Mouse (Mus musculus): ENCODE results near the gene Zfp553. TPM values are rescaled to one million over a fixed set of nuclear protein-coding genes. Genes with fewer than 3 reads are reported as not detected.
A peak's percentile ranks its signal among the peaks of the same experiment; 100 is the strongest.

Gene Zfp553
- polyA plus RNA-seq, 1 experiment from 2014 or later = 53.7 TPM

DNA sequence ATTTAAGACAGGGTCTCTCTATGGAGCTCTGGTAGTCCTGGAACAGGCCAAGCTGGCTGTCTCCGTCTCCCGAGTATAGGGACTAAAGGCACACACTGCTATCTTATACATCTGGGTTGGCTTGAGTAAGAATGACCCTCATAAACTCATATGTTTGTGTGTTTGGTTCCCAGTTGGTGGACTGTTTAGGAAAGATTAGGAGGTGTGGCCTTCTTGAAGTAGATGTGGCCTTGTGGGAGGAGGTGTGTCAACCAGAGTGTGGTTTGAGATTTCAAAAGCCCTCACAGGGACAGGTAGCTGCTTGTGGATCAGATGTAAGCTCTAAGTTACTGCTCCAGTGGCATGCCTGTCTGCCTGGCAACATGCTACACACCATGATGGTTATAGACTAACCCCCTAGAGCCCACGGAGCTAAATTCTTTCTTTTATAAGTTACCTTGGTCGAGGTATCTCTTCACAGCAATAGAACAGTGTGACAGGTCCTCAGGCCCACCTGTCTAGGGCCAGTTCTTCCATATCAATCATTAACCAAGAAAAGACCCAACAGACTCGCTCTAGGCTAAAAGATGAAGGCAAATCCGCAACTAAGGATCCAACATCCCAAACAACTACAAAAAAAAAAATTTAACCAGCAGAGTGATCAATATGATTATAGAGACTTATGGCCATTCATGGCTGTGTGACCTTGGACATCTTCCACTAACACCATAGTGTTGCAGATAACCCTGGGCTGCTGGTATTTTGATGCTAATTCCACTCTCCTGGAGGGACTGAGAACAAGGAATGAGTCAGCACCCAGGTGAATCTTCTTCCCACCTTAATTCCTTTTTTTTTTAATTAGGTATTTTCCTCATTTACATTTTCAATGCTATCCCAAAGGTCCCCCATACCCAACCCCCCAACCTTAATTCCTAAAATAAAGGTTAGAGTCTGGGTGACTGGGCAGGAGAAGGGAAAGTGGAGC, 9.1 kb upstream of the Zfp553 start:
- Histone ChIP-seq H3K9me3 (no peaks in the 10 kb centered on the region), H3K9ac (no peak overlapping the region), H3K36me3 (peaks cover under 1% of the 10 kb centered on the region; the same call in 1 of the 2 replicates), H3K4me2 (no peak overlapping the region), H3K27ac (no peak overlapping the region), H3K27me3 (no peaks in the 10 kb centered on the region), H3K4me1 (no peaks in the 10 kb centered on the region), H3K4me3 (no peak overlapping the region)
- WGBS = 85% methylated on average over 6 of the region's 6 CpGs
- no peak for ATAC-seq (ENCODE audit: insufficient number of reproducible peaks, insufficient read depth, low FRiP score, low TSS enrichment, low read depth)

GRCm38 (mm10) chr7:127224616-127225015, 8.2 kb upstream of the Zfp553 start:
- Histone ChIP-seq H3K9me3 (no peaks in the 10 kb centered on the region), H3K27ac (no peak overlapping the region), H3K36me3 (peaks cover 9% of the 10 kb centered on the region), H3K4me1 (no peaks in the 10 kb centered on the region), H3K4me2 (no peak overlapping the region), H3K4me3 (no peak overlapping the region), H3K27me3 (no peaks in the 10 kb centered on the region), H3K9ac (no peak overlapping the region)
- no peak for ATAC-seq (ENCODE audit: insufficient number of reproducible peaks, insufficient read depth, low FRiP score, low TSS enrichment, low read depth)
- 90% methylated on average over 6 of the region's 6 CpGs for WGBS

GRCm38 (mm10) chr7:127225147-127225995, 7.5 kb upstream of the Zfp553 start:
- H3K36me3 ChIP-seq = peaks cover 16% of the 10 kb centered on the region
- no peaks in the 10 kb centered on the region for H3K27me3 ChIP-seq
- no peak overlapping the region for H3K9ac ChIP-seq
- no peak for ATAC-seq (ENCODE audit: insufficient number of reproducible peaks, insufficient read depth, low FRiP score, low TSS enrichment, low read depth)
- H3K4me2 ChIP-seq = no peak overlapping the region
- no peak overlapping the region for H3K27ac ChIP-seq
- no peak overlapping the region for H3K4me3 ChIP-seq
- H3K9me3 ChIP-seq = no peaks in the 10 kb centered on the region
- H3K4me1 ChIP-seq = peaks cover 5% of the 10 kb centered on the region
- WGBS = 89% methylated on average over 11 of the region's 11 CpGs

DNA sequence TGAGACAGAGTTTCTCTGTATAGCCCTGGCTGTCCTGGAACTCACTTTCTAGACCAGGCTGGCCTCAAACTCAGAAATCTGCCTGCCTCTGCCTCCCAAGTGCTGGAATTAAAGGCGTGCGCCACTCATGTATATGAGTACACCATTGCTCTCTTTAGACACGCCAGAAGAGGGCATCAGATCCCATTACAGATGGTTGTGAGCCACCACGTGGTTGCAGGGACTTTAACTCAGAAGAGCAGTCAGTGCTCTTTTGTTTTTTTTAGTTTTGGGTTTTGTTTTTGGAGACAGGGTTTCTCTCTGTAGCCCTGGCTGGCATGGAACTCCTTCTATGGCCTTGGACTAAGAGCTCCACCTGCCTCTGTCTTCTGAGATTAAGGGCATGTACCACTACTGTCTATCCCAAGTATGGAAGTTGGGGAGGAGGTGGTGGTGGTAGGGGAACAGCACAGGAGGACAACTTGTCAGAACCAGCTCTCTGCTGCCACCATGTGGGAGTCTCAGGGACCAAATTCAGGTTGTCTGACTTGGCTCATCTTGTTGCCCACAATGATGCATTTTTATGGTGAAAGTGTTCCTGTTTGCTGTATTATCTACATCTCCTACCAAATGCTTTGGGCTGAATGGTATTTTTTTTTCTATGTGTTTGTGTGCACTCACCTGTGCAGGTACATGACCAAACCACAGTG, 4.1 kb upstream of the Zfp553 start:
- Histone ChIP-seq H3K4me3 (no peak overlapping the region), H3K27ac (no peak overlapping the region), H3K4me1 (peaks cover 22% of the 10 kb centered on the region), H3K27me3 (no peaks in the 10 kb centered on the region), H3K9me3 (no peaks in the 10 kb centered on the region), H3K4me2 (no peak overlapping the region), H3K36me3 (peaks cover 24% of the 10 kb centered on the region), H3K9ac (no peak overlapping the region)
- WGBS = 71% methylated on average over 4 of the region's 4 CpGs
- ATAC-seq (ENCODE audit: insufficient number of reproducible peaks, insufficient read depth, low FRiP score, low TSS enrichment, low read depth) = no peak

DNA sequence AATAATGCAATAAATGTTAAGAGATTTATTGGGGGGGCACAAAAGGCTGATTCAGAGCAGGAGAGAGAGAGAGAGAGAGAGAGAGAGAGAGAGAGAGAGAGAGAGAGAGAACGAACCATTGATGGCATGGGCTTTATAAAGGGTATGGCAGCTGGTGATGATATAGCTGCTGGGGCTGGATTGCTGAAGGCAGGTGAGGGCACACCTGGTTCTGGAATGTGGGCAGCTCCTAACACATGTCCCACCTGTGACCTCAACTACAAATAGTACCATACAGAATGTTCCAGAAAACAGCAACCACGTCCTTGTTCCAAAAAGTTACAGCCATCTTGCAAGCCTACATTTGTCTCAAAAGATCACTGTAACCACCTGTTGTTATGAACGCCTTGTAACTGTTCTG, 1.5 kb upstream of the Zfp553 start:
- peak overlapping the region; percentile 97 for H3K4me3 ChIP-seq
- peaks cover 41% of the 10 kb centered on the region for H3K36me3 ChIP-seq
- H3K4me2 ChIP-seq = peak overlapping the region; percentile 79
- H3K9ac ChIP-seq = peak overlapping the region; percentile 97
- ATAC-seq (ENCODE audit: insufficient number of reproducible peaks, insufficient read depth, low FRiP score, low TSS enrichment, low read depth) = no peak
- H3K9me3 ChIP-seq = no peaks in the 10 kb centered on the region
- peaks cover 34% of the 10 kb centered on the region for H3K4me1 ChIP-seq
- WGBS = 53% methylated on average over 3 of the region's 3 CpGs
- H3K27ac ChIP-seq = no peak overlapping the region; the same call in 1 of the 2 replicates
- no peaks in the 10 kb centered on the region for H3K27me3 ChIP-seq

DNA sequence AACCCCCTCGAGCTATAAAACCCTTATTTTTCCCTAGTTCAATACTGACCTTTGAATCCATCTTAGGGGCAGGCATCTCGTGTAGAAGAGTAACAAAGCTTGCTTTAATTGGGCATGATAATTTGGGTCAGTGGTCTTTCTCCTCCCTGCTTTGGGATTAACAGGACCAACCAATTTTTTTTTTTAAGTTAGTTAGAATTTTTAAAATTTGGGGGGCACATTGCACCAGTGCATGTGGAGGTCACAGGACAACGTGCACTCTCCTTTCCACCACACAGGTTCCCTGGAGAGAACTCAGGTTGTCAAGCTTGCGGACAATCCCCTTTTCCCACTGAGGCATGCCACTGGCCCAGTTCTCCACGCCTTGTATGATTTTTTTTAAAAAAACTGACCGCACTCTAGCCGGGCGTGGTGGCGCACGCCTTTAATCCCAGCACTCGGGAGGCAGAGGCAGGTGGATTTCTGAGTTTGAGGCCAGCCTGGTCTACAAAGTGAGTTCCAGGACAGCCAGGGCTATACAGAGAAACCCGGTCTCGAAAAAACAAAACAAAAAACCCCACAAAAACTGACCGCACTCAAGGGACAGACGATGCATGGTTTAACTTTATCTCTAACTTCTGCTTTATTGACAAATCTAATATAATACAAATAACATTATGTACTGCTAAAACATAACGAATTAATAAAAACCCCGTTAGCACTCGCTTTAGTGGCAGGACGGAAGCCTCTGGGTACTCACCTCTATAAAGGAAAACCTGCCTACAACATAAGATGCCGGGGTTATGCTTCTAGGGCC, 837 bp upstream of the Zfp553 start:
- peak overlapping the region; percentile 97 for H3K9ac ChIP-seq
- H3K9me3 ChIP-seq = no peaks in the 10 kb centered on the region
- peak overlapping the region; percentile 99 for H3K27ac ChIP-seq
- H3K27me3 ChIP-seq = no peaks in the 10 kb centered on the region
- H3K4me2 ChIP-seq = peak overlapping the region; percentile 79
- peaks cover 34% of the 10 kb centered on the region for H3K4me1 ChIP-seq
- H3K4me3 ChIP-seq = peak overlapping the region; percentile 97
- no peak for ATAC-seq (ENCODE audit: insufficient number of reproducible peaks, insufficient read depth, low FRiP score, low TSS enrichment, low read depth)
- WGBS = 8% methylated on average over 20 of the region's 20 CpGs
- peaks cover 48% of the 10 kb centered on the region for H3K36me3 ChIP-seq

DNA sequence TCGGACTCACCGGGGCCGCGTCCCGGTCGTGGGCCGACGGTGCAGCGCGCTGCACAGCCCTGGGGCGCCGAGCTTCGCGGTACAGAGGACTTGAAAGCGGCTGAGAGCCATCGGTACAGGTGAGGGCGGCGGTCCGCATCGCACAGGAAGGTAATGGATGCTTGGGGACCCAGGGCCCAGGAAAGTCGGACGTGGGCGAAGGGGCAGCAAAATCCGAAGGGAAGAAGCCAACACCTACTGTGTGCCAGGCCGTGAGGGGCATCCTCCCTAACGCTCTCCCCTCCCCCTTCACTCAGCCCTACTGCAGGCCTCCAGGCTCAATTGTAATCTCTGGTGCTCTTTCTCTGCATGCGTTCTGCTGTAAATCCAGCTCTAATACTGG, 498 bp downstream of the Zfp553 start:
- peaks cover 61% of the 10 kb centered on the region for H3K36me3 ChIP-seq

DNA sequence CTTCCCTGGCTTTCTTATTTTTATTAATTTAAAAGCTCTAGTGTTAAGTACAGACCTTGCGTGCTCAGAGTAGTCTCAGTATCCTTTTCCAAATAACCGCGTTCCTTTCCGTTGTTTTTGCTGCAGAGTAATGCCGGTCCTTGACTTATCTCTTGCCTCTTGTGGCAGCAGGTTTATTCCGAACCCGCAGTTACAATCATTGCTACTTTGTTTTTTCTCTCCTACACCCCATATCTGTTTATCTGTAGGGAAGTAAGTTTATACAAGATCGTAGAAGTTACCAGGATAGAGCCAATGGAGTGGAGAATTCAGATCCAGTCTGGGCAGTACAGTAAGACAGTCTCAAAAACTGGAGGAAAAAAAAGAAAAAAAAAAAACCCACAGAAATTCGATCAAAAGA, 904 bp downstream of the Zfp553 start:
- H3K36me3 ChIP-seq = peaks cover 65% of the 10 kb centered on the region
- H3K9me3 ChIP-seq = no peaks in the 10 kb centered on the region
- peaks cover 34% of the 10 kb centered on the region for H3K4me1 ChIP-seq
- peak overlapping the region; percentile 79 for H3K4me2 ChIP-seq
- peak overlapping the region; percentile 99 for H3K27ac ChIP-seq
- no peaks in the 10 kb centered on the region for H3K27me3 ChIP-seq
- peak overlapping the region; percentile 97 for H3K4me3 ChIP-seq
- WGBS = 6% methylated on average over 9 of the region's 9 CpGs
- no peak for ATAC-seq (ENCODE audit: insufficient number of reproducible peaks, insufficient read depth, low FRiP score, low TSS enrichment, low read depth)
- H3K9ac ChIP-seq = peak overlapping the region; percentile 97

More for the DNA sequence above, 498 bp downstream of the Zfp553 start:
- Histone ChIP-seq H3K27ac (peak overlapping the region; percentile 99), H3K4me2 (peak overlapping the region; percentile 79), H3K4me1 (peaks cover 34% of the 10 kb centered on the region), H3K9ac (peak overlapping the region; percentile 97), H3K27me3 (no peaks in the 10 kb centered on the region), H3K9me3 (no peaks in the 10 kb centered on the region), H3K4me3 (peak overlapping the region; percentile 97)
- WGBS = under 1% methylated on average over 27 of the region's 27 CpGs
- ATAC-seq (ENCODE audit: insufficient number of reproducible peaks, insufficient read depth, low FRiP score, low TSS enrichment, low read depth) = peak; percentile 21; the same call in 1 of the 2 replicates

DNA sequence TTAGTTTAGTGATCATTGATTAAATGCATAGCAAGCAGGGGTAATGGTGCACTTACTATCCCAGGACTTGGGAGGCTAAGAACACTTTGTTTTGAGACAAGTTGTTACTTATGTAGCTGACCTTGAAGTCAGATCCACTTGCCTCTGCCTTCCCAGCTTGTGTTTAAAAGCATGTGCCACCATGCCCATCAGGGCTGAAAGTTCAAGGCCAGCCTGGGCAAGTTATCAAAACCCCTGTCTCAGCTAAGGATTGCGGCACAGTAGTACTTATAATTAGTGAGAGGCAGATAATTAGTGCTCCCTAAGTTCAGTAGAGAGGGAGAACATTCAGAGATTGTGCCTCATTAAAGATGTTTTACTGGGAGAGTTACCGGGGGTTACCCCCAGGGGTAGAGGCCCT, 1.9 kb downstream of the Zfp553 start:
- no peaks in the 10 kb centered on the region for H3K9me3 ChIP-seq
- 0 out of 2 replicates have a peak overlapping the region, but pooled peaks have one; percentile 97 for H3K4me3 ChIP-seq
- no peak overlapping the region for H3K9ac ChIP-seq
- H3K27me3 ChIP-seq = no peaks in the 10 kb centered on the region
- WGBS = 88% methylated on average over 2 of the region's 2 CpGs
- no peak for ATAC-seq (ENCODE audit: insufficient number of reproducible peaks, insufficient read depth, low FRiP score, low TSS enrichment, low read depth)
- H3K27ac ChIP-seq = no peak overlapping the region
- H3K4me2 ChIP-seq = peak overlapping the region; percentile 79; the same call in 1 of the 2 replicates
- peaks cover 61% of the 10 kb centered on the region for H3K36me3 ChIP-seq
- peaks cover 34% of the 10 kb centered on the region for H3K4me1 ChIP-seq

- Histone ChIP-seq H3K36me3 (peaks cover 35% of the 10 kb centered on the region), H3K9ac (peak overlapping the region; percentile 95), H3K4me2 (peak overlapping the region; percentile 77), H3K4me1 (peaks cover 29% of the 10 kb centered on the region), H3K27ac (peak overlapping the region; percentile 96), H3K27me3 (no peaks in the 10 kb centered on the region), H3K4me3 (peak overlapping the region; percentile 86), H3K9me3 (no peaks in the 10 kb centered on the region)
- WGBS = 28% methylated on average over 2 of the region's 2 CpGs
- no peak for ATAC-seq (ENCODE audit: insufficient number of reproducible peaks, insufficient read depth, low FRiP score, low TSS enrichment, low read depth)
These were observed 10.6 kb downstream of the Zfp553 start for GRCm38 (mm10) chr7:127243361-127243867.

Data from embryonic facial prominence, embryonic 13.5 days (tissue).